Mouse (Mus musculus) gastrocnemius, postnatal 4 days (tissue): ENCODE measurements around the gene Ppp1r15a. TPM values are rescaled to one million over a fixed set of nuclear protein-coding genes. Genes with fewer than 3 reads are reported as not detected.
A peak's percentile ranks its signal among the peaks of the same experiment; 100 is the strongest.
"Not testable (repeated sequence)": the region's sequence is repeated elsewhere in the genome, so short reads cannot be mapped to it uniquely, and the experiment has no call there.

Experiments
- DNase-seq, 2 experiments: peaks; one replicate each; pipeline ENCODE4 v3.0.0; 2021 to 2022; ENCODE audit warnings: low spot score in 2 of 2, mixed read lengths in 2 of 2
- total RNA-seq, 2 experiments: library from RNA; stranded (reverse); gene quantifications; 2 replicates each; pipeline ENCODE4 v1.2.3; 2021

Ppp1r15a gene
- total RNA-seq, 2 experiments from 2014 or later = 22.7 to 23.5 TPM

- DNase-seq = peak; percentile 53 to 84
Observed at GRCm38 (mm10) chr7:45521728-45522184, 4.3 kb downstream of the Ppp1r15a start.

- no peak for DNase-seq
Observed at GRCm38 (mm10) chr7:45520605-45521004, 5.5 kb downstream of the Ppp1r15a start.

- DNase-seq = no peak
Observed at GRCm38 (mm10) chr7:45519345-45520120, 6.5 kb downstream of the Ppp1r15a start.

- no peak for DNase-seq
Observed at GRCm38 (mm10) chr7:45518618-45519017, 7.5 kb downstream of the Ppp1r15a start.

- not testable (repeated sequence) for DNase-seq
Observed at GRCm38 (mm10) chr7:45516846-45517245, 9.2 kb downstream of the Ppp1r15a start.

- DNase-seq = no peak
Observed at GRCm38 (mm10) chr7:45515436-45515835, 10.6 kb downstream of the Ppp1r15a start.

- no peak for DNase-seq
Observed at GRCm38 (mm10) chr7:45514411-45514810, 11.7 kb downstream of the Ppp1r15a start.

GRCm38 (mm10) chr7:45509912-45510787 is 15.9 kb downstream of the Ppp1r15a start, which contains the start of gene Nucb1:
Gene Nucb1, minus strand, starts transcription at chr7:45510406.
- peak; percentile 76 to 93 for DNase-seq

- no peak for DNase-seq
Observed at GRCm38 (mm10) chr7:45509181-45509882, 16.7 kb downstream of the Ppp1r15a start.

GRCm38 (mm10) chr7:45508561-45508960 is 17.5 kb downstream of the Ppp1r15a start:
- no peak for DNase-seq

- no peak for DNase-seq
Observed at GRCm38 (mm10) chr7:45507583-45507982, 18.5 kb downstream of the Ppp1r15a start.

GRCm38 (mm10) chr7:45498427-45498826 is 27.6 kb downstream of the Ppp1r15a start:
- no peak for DNase-seq

- DNase-seq = no peak
Observed at GRCm38 (mm10) chr7:45494548-45494947, 31.5 kb downstream of the Ppp1r15a start.

- no peak for DNase-seq
Observed at GRCm38 (mm10) chr7:45492951-45493350, 33.1 kb downstream of the Ppp1r15a start.

GRCm38 (mm10) chr7:45492225-45492844 is 33.7 kb downstream of the Ppp1r15a start:
- no peak for DNase-seq

- no peak for DNase-seq
Observed at GRCm38 (mm10) chr7:45491264-45491663, 34.8 kb downstream of the Ppp1r15a start.

- DNase-seq = no peak
Observed at GRCm38 (mm10) chr7:45490822-45491221, 35.2 kb downstream of the Ppp1r15a start.

GRCm38 (mm10) chr7:45489578-45489977 is 36.5 kb downstream of the Ppp1r15a start:
- DNase-seq = no peak

- peak in 1 of 2 experiments; percentile 58 for DNase-seq
Observed at GRCm38 (mm10) chr7:45488293-45489204, 37.5 kb downstream of the Ppp1r15a start, which contains the start of gene Dhdh. Gene Dhdh, minus strand, starts transcription at chr7:45488805.

GRCm38 (mm10) chr7:45487861-45488292 is 38.2 kb downstream of the Ppp1r15a start:
- no peak for DNase-seq
